Mouse (Mus musculus) liver, postnatal 0 days (tissue): ENCODE measurements around the gene Mbd3.

Source experiments
- CTCF ChIP-seq: sonication (generic); IDR thresholded peaks from 2 replicates; pipeline ENCODE4 v1.5.1; 2016; ENCODE audit warnings: antibody characterized with exemption, low read depth
- EP300 ChIP-seq: IDR thresholded peaks from 2 replicates; pipeline ENCODE4 v1.6.1; 2016; ENCODE audit warnings: antibody characterized with exemption, low read depth, mild to moderate bottlenecking

- peak; percentile 77 for TF ChIP-seq CTCF
- TF ChIP-seq EP300: no peak
Observed at GRCm38 (mm10) chr10:80377716-80378115, 21.6 kb downstream of the Mbd3 start.
